Mouse (Mus musculus) hindbrain, postnatal 0 days (tissue): ENCODE results near the gene Sfxn4. TPM values are rescaled to one million over a fixed set of nuclear protein-coding genes. Genes with fewer than 3 reads are reported as not detected.

Experiments
- ATAC-seq: fragments of 200-750 bp; cut with Nextera tagmentation; 2 replicates; pipeline ENCODE4 v1.8.0; 2017; ENCODE audit warnings: mild to moderate bottlenecking, moderate TSS enrichment, moderate library complexity
- DNase-seq: peaks from one replicate; pipeline ENCODE4 v3.0.0-alpha.2; 2015; ENCODE audit warnings: low spot score
- H3K27ac ChIP-seq: fragments of 300-500 bp; sonication (generic); 2 replicates; pipeline ENCODE4 v1.5.1; 2014; ENCODE audit warnings: mild to moderate bottlenecking
- H3K27me3 ChIP-seq: fragments of 300-500 bp; sonication (generic); 2 replicates; pipeline ENCODE4 v1.6.1; 2014; ENCODE audit warnings: low read length, mixed read lengths; ENCODE audit not compliant: insufficient read depth
- H3K36me3 ChIP-seq: fragments of 300-500 bp; sonication (generic); 2 replicates; pipeline ENCODE4 v1.6.1; 2014; ENCODE audit warnings: low read length, mixed read lengths; ENCODE audit not compliant: insufficient read depth
- H3K4me1 ChIP-seq: fragments of 300-500 bp; sonication (generic); 2 replicates; pipeline ENCODE4 v1.6.1; 2014; ENCODE audit warnings: antibody characterized with exemption, low read length, mixed read lengths; ENCODE audit not compliant: insufficient read depth
- H3K4me2 ChIP-seq: fragments of 300-500 bp; sonication (generic); 2 replicates; pipeline ENCODE4 v1.6.1; 2014; ENCODE audit warnings: low read depth, mild to moderate bottlenecking, low read length, moderate library complexity, mixed read lengths
- H3K4me3 ChIP-seq: fragments of 300-500 bp; sonication (generic); 2 replicates; pipeline ENCODE4 v1.5.1; 2014; ENCODE audit warnings: low read length
- H3K9ac ChIP-seq: fragments of 300-500 bp; sonication (generic); replicated peaks from 2 replicates; pipeline ENCODE4 v1.6.1; 2014; ENCODE audit warnings: mild to moderate bottlenecking, low read length, moderate library complexity, mixed read lengths
- H3K9me3 ChIP-seq: fragments of 300-500 bp; sonication (generic); 2 replicates; pipeline ENCODE4 v1.6.1; 2016; ENCODE audit warnings: low read length, mixed read lengths
- CTCF ChIP-seq: IDR thresholded peaks from 2 replicates; pipeline ENCODE4 v1.5.1; 2016; ENCODE audit warnings: antibody characterized with exemption, control low read depth, low read depth
- WGBS: fragments of 180-500 bp; shearing (Covaris S2); extraction: QIAGEN DNeasy Blood & Tissue Kit; methylation state at CpG from one replicate; pipeline ENCODE4 v1.1.7; 2014; 5-methylcytosine and 5-hydroxymethylcytosine counted together
- polyA plus RNA-seq: library from polyadenylated mRNA; unstranded; fragments of >200 nt; fragmentation: Nextera tagmentation; extraction: Ambion mirVana; gene quantifications from 2 replicates; pipeline ENCODE4 v1.2.1, GENCODE M21; 2015
- total RNA-seq: library from RNA; depleted of rRNA; stranded (reverse); fragments of >200 nt; gene quantifications from 2 replicates; pipeline ENCODE4 v1.2.3, GENCODE M21; 2014

Sfxn4 gene
- total and polyA plus RNA-seq, 2 experiments from 2014 or later, result 7.3 to 10.8 TPM

DNA sequence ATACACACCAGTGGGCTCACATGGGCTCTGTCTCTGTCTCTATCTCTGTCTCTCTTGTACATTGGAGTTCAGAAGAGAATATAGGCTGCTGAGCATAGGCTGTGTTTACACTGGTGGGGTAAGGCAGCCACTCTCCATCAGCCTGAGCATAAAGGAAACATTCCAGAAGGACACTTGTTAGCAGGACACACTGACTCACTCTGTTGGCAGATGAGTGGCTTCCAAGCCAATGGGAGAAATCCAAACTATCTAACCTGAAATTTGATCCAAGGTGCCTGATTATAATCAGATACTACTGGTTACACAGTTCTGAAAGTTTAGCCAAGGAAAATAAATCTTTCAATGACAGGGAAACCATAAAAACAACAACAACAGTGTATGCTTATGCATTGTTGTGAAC is 15.5 kb downstream of the Sfxn4 start:
- no peak overlapping the region for H3K4me3 ChIP-seq
- no peak for TF ChIP-seq CTCF
- no peak overlapping the region for H3K27ac ChIP-seq
- DNase-seq (no peak), ATAC-seq (no peak)
- peaks cover 5% of the 10 kb centered on the region; the same call in 1 of the 2 replicates for H3K36me3 ChIP-seq
- no peaks in the 10 kb centered on the region for H3K9me3 ChIP-seq
- H3K27me3 ChIP-seq, result no peaks in the 10 kb centered on the region
- H3K4me1 ChIP-seq, result no peaks in the 10 kb centered on the region
- H3K4me2 ChIP-seq, result no peak overlapping the region
- no peak overlapping the region for H3K9ac ChIP-seq

DNA sequence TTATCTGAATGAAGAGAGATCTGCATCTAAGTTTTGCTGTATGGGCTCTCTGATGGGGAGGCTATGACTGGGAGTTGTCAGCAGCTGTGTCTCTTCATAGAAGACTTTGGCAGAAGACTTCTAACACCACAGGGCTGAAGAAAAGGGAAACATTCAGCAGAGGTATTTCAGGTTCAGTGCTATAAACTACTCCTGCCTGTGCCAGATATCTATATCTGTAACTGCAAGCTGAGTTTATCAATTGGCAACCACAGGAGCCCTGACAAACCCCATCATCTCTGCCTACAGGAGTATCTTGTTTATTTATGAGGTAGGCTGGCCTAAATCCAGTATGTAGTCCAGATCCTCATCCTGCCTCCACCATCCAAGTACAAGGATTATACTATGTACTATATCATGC is 18.0 kb downstream of the Sfxn4 start:
- no peak for TF ChIP-seq CTCF
- no peak for DNase-seq
- no peaks in the 10 kb centered on the region for H3K9me3 ChIP-seq
- no peak overlapping the region for H3K27ac ChIP-seq
- no peaks in the 10 kb centered on the region for H3K4me1 ChIP-seq
- ATAC-seq, result no peak
- H3K27me3 ChIP-seq, result no peaks in the 10 kb centered on the region
- H3K36me3 ChIP-seq, result peaks cover 10% of the 10 kb centered on the region; the same call in 1 of the 2 replicates
- H3K9ac ChIP-seq, result no peak overlapping the region
- H3K4me2 ChIP-seq, result no peak overlapping the region
- H3K4me3 ChIP-seq, result no peak overlapping the region

- ATAC-seq (peak; percentile 59; the same call in 1 of the 2 replicates), DNase-seq (peak; percentile 79)
- peak; percentile 69 for TF ChIP-seq CTCF
- 74% methylated on average over 1 of the region's 1 CpGs for WGBS
- Histone ChIP-seq H3K9ac (no peak overlapping the region), H3K4me2 (no peak overlapping the region), H3K4me3 (no peak overlapping the region), H3K4me1 (no peaks in the 10 kb centered on the region), H3K27me3 (no peaks in the 10 kb centered on the region), H3K27ac (no peak overlapping the region), H3K9me3 (no peaks in the 10 kb centered on the region), H3K36me3 (peaks cover 37% of the 10 kb centered on the region)
Observed at GRCm38 (mm10) chr19:60837747-60838146, 23.5 kb downstream of the Sfxn4 start.

GRCm38 (mm10) chr19:60818677-60819076 is 42.6 kb downstream of the Sfxn4 start:
- H3K4me3 ChIP-seq, result no peak overlapping the region
- ATAC-seq (no peak), DNase-seq (no peak)
- H3K36me3 ChIP-seq, result peaks cover 31% of the 10 kb centered on the region
- no peaks in the 10 kb centered on the region for H3K27me3 ChIP-seq
- TF ChIP-seq CTCF, result no peak
- H3K4me1 ChIP-seq, result no peaks in the 10 kb centered on the region
- H3K9me3 ChIP-seq, result no peaks in the 10 kb centered on the region
- no peak overlapping the region for H3K27ac ChIP-seq
- WGBS, result 92% methylated on average over 6 of the region's 6 CpGs
- no peak overlapping the region for H3K9ac ChIP-seq
- no peak overlapping the region for H3K4me2 ChIP-seq

DNA sequence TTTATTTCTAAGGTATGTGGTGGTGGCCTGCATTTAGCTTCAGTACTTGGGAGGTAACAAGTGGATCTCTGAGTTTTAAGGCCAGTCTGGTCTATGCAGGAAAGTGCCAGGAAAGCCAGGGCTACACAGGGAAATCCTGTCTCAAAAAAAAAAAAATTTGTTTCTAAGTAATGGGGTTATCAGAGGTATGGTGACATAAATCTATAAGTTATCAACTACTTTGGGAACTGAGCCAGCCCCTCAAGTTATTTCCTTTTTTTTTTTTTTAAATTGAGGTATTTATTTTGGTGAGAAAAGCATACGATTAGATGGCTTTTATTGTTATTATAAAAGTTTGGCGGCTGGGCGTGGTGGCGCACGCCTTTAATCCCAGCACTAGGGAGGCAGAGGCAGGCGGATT is 48.1 kb downstream of the Sfxn4 start:
- H3K9ac ChIP-seq, result no peak overlapping the region
- peaks cover 4% of the 10 kb centered on the region; the same call in 1 of the 2 replicates for H3K4me1 ChIP-seq
- no peaks in the 10 kb centered on the region for H3K27me3 ChIP-seq
- ATAC-seq (no peak), DNase-seq (no peak)
- H3K9me3 ChIP-seq, result no peaks in the 10 kb centered on the region
- H3K4me3 ChIP-seq, result no peak overlapping the region
- H3K4me2 ChIP-seq, result no peak overlapping the region
- no peak for TF ChIP-seq CTCF
- 97% methylated on average over 6 of the region's 6 CpGs for WGBS
- H3K27ac ChIP-seq, result no peak overlapping the region
- H3K36me3 ChIP-seq, result peaks cover 7% of the 10 kb centered on the region; the same call in 1 of the 2 replicates

DNA sequence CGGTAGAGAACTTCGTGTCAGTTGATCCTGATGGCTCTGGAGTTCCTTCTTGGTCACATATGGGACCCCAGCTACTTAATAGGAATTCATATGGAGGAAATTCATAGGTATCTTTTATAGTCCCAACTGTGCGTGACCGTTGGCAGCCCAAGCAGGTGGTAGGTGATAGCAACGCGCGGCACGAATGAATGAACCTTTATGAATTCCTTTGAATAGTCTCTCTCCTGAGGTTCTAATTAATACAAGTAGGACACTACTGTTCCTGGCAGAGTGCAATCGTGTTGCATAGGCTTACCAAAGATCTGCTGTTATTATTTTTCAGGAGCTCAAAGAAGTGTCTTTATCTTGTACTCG is 49.3 kb downstream of the Sfxn4 start:
- H3K27me3 ChIP-seq, result no peaks in the 10 kb centered on the region
- peak; percentile 17 for DNase-seq
- H3K4me1 ChIP-seq, result peaks cover 4% of the 10 kb centered on the region; the same call in 1 of the 2 replicates
- TF ChIP-seq CTCF, result no peak
- peak overlapping the region; percentile 78 for H3K4me3 ChIP-seq
- peak overlapping the region; percentile 80 for H3K9ac ChIP-seq
- H3K27ac ChIP-seq, result peak overlapping the region; percentile 74; the same call in 1 of the 2 replicates
- no peak; the same call in 1 of the 2 replicates for ATAC-seq
- H3K36me3 ChIP-seq, result peaks cover 3% of the 10 kb centered on the region; the same call in 1 of the 2 replicates
- no peaks in the 10 kb centered on the region for H3K9me3 ChIP-seq
- H3K4me2 ChIP-seq, result peak overlapping the region; percentile 87
- WGBS, result 12% methylated on average over 10 of the region's 10 CpGs

DNA sequence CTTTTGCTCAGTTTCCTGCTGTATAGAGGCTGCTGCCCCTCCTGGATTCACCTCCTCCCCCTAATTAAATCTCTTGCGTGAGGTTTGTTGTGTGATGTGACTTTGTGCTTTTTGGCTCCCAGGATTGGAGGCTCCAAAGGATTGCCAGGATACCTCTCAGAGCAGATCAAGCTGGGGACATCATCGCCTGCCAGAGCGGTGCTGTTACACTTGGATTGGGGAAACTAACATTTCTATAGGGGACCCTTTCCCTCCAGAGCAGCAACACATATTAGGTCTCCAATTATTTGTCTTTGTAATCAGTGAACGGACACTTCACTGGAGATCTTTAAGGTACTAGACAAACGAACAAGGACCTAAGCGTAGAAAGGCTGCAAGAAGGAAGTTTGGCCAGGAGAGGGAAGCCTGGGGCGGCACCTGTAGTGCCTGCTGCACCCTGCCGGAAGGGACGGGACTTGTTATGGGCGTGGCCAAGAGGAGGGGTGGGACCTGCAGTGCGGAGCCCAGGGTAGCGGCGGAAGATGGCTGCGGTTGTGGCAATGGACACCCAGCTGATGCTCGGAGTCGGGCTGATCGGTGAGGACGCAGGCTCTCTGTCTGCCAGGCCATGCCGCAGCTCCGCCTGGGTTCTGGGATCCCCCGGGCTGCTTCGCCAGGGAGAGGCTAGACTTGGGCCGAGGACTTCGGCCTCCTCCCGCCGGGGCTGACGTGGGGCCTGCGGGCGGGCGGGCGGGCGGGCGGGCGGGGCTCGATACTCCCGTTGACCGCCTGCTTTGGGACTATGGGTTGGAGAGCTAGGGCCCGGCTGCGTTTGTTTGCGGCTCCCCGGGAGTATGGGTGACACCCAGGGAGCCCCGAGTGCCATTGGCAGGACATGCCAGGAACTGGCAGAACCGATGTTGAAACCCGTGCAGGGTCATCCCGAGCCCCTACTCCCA is 49.9 kb downstream of the Sfxn4 start, which contains the start of gene Fam45a:
Gene Fam45a, plus strand, starts transcription at position 488 of the 938 bp plus-strand sequence.
- Histone ChIP-seq H3K4me2 (peak within 1 kb of the TSS; percentile 87), H3K9me3 (no peaks in the 10 kb centered on the region), H3K36me3 (no peaks in the 10 kb centered on the region; the same call in 1 of the 2 replicates), H3K4me3 (peak within 1 kb of the TSS; percentile 78), H3K9ac (peak within 1 kb of the TSS; percentile 80), H3K27ac (peak within 1 kb of the TSS; percentile 74; the same call in 1 of the 2 replicates), H3K27me3 (no peaks in the 10 kb centered on the region), H3K4me1 (peaks cover 4% of the 10 kb centered on the region; the same call in 1 of the 2 replicates)
- 3% methylated on average over 40 of the region's 45 CpGs for WGBS
- peak; percentile 100 for ATAC-seq
- peak; percentile 94 for TF ChIP-seq CTCF
- peak; percentile 93 for DNase-seq
